Mouse (Mus musculus): Measurements from ENCODE around the gene Prom1. TPM values are rescaled to one million over a fixed set of nuclear protein-coding genes. Genes with fewer than 3 reads are reported as not detected.
"Not testable (repeated sequence)": the region's sequence is repeated elsewhere in the genome, so short reads cannot be mapped to it uniquely, and the experiment has no call there.

Prom1 gene
- total RNA-seq (2021), result 2.3 and 2.4 TPM in 2 replicates
- long read RNA-seq, partial matches to known transcripts, result 1 of 4 reads
- long read RNA-seq, other reads (novel, unspliced or antisense), result 1 of 4 reads

DNA sequence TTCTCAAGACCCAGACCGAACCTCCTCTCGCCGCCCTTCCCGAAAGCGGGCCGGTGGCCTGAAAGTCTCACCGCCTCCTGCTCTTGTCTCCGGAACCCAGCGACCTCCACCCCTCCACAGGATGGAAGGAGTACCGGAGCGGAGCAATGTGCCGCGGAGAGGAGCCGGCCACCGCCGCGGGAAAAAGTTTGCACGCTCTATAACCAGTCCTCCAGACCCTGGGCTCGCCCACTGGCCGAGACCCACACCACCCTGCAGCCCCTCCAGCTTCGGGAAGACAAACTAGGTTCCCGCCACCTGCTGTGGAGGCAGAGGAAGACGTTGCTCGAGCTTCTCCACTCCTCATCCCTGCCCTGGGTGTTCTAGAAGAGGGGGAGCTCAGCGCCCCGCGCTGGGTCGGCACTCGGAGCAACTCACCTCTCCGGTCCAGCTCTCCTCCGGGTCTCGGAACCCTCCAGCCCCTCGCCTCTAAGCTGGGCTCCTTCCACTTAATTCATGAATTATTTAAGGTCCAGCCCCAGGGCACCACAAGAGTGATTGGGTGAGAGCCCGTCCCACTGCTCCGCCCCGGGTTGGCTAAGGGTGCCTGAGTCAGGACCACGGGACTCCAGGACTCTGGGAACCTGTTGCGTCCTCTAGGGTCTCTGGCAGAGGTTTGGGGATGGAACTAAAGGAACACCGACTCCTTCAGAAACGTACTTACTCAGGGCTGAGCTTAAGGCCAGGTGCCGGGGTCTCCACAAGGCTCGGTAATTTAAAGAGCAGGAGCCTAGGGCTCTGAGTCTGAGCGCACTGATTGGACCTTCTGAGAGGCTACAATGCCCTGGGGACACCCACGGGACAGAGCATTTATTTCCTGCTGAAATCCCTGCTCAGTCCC lies at the start of gene Prom1:
Gene Prom1 (minus strand): TSS at position 802 of the 880 bp plus-strand sequence.
- peak; percentile 16 for DNase-seq

DNA sequence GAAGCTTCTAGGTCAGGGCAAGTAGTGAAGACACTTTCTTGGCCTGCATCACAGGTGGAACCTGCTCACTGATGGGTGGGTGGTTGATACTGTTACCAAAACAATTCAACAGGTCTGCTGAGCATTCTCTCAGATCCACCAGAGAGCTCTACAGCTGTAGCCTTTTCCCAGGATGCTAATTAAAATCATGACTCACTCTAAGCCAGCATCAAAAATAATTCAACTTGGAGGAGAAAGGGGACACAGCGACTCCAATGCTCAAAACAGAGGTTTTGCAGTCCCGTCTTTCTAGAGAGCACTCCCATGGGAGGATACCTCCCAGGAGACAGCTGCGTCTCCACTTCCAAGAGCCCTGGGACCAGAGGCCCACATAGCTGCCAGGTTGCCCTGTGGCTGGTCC lies 45.9 kb upstream of the Prom1 start:
- DNase-seq, result no peak

DNA sequence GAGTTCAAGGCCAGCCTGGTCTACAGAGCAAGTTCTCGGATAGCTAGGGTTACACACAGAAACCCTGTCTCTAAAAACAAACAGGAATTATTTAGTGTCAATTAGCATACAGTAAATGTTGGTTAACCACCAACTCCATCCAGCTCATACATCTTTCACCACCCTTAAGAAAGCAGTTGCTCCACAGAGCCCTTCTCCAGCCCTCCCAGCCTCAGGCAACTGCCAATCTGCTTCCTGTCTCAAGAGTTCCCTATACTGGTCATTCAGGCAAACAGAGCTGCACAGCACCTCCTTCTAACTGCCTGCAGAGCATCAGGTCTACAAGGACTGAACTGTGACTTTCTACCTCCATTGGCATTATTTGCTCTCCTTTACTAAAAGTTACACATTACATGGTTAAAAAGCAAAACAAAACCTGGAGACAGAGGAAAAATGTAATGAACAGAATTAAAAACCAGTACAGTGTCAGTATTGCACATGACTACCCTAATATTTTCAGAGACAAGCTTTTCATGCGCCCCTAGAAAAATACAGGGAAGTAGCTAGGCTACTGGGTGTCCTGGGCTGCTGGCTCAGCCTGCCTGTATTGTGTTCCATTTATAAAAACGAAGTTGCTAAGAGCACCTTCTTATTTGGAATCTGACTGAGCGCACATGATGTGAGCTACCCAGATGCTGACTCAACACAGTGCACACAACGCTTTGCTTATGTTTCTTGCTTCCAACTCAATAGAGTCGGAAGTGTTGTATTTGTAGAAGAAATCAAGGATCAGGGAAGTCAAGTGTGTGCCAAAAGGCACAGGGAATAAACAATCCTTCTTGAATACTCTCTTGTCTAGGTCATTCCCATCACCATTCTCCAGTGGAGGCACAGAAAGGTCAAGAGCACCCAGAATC lies 44.9 kb upstream of the Prom1 start:
- DNase-seq, result no peak

DNA sequence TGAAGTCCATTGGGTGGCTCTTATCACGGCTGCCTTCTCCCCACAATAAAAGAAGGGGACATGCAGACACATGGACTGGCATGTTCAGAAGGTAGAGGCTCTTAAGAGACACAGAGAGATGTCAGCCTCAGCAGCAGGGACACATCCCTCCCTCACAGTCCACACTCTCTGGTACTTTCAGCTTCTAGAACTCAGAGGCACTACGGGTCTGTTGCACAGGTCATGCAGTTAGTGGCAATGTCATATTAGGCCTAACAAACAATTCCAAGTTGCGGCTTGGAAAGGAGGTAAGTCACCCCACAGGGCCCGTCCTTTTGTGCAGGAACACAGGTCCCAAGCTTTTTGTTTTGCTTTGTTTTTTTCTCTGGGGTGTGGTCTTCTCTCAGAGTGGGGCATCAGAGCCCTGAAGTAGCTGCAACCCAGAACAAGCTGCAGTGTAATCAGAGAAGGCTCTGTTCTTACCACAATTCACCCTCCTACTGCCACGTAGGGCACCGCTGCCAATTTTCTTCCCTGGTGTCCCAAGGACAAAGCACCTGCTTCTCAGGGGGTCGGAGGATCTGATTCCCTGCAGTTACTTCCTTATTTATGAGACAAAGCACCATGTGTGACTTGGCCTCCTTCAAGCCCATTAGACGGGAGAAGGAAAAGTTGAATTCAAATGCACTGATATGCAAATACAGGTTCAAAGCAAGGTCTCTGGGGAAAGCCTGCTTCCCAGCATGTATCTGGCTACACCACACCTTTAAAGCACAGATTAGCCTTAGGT lies 41.8 kb upstream of the Prom1 start:
- DNase-seq, result no peak

DNA sequence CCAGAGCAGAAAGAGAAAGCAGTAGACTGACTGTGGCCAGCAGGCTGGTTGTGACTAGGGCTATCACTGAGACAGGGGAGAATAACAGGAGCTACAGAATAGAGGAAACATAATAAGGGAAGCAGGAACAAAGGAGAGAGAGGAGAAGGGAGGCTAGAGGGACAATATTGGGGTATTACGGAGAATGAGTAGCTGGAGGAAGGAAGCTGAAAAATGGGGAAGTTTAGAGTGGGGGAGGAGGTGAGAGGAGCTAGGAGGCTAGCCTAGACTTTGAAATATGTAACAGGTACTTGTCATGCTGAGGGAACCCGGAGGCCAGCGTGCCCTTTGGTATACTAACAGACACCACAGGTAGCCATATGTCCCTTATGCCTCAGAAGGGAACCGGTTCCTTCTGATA lies 25.7 kb upstream of the Prom1 start:
- DNase-seq, result no peak

DNA sequence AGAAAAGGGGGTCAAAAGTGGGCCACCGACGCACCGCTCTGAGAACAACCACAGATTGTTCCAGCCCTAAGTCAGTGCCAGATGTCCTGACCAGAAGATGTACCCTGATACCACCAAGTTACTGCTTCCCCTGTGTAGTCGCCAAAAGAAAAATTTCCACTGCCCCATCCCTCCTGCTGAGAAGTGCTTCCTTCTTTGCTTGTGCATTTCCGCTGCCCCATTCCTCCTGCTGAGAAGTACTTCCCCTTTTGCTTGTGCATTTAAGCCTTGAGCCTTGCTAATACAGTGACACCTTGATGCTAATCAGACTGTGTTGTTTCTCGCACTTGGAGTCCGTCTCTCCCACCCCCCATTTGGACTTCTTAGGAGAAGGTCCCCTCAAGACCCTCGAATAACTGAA lies 24.7 kb upstream of the Prom1 start:
- not testable (repeated sequence) for DNase-seq

DNA sequence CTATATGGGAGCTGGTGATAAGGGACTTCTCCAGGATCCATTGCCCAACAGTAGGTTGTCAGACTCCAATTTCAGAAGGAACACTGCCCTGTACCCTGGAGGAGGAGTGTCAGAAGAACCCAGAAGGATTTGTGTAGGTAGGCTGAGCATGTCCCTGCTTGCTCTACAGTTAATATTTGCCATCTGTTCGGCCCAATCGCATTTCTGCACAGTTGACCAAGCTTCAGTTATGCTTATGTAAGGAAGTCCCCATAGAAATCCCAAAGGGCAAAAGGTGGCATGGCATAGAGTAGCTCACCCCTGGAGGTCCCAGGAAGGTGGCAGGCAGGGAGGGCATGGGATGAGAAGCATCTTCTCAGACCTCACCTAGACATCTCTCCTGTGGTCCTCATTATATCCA lies 19.6 kb upstream of the Prom1 start:
- no peak for DNase-seq

DNA sequence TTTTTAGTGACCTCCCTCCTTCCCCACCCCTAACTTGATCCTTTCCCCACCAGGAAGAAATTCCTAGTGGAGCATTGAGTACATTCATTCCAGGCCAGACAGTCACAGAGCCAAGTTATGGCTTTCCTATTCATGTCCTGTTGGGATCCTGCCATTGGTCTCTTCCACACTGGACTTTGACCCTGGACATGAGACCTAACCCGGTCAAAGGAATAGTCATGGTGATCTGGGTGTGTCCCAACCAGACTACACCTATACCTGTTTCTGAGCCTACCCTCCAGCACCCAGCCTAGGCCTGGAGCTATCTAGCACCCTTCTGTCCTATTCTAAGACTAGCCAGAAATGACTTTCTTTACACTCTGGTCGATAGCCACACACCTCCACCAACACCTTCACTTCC lies 11.3 kb upstream of the Prom1 start:
- DNase-seq, result no peak

DNA sequence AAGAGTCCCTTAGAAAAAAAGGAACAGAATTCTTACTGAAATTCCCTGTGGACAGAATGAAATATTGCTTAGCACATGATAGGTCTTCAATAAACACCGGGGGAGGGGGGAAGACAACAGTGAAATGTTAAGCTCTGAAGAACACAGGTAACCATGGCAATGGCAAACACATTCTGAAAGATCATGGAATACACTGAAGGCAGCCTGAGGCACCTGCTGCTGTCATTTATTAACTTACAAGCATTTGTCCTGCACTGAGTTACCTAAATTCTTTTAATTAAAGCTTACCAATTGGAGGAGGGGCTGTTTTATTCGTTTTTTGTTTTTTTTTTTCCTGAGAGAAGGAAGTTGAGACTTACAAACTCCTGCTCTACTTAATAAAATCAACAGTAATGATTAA lies 7.3 kb upstream of the Prom1 start:
- DNase-seq, result no peak

DNA sequence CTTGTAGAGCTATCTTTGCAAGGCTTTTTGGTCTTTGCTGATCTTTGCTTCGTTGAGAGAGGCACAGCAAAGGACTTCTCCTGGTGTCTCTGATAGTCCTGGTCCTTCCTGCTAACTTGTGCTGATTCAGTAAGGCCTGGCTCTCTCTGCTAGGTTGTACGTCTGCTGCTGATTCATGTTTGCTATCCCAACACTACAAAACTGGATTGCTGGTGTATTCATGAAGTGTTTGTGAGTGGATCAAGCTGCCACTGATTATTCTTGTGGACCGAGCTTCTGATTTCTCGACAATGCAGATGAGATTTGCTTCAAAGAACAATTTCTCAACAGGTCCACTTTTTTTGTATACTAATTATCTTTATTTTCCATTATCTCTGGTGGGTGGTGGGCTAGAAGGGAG lies 6.3 kb upstream of the Prom1 start:
- no peak for DNase-seq

DNA sequence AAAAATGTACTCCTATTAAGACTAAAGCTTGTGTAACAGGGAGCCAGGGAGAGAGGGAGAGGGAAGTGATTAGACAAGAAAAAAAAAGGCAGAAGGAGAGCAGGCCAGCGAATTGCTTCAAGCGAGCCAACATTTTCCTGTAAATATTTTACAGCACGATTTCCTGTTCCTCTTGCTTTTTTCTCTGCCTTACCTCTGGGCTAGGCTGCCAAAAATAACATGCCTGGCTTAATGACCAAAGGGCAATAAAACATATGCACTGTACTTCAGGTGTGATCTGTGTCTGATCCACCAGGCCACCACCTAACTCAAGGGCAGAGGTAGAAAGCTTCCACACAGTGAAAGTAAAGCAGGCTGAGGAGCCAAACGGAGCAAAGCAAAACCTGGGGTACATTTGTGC lies 3.4 kb upstream of the Prom1 start:
- no peak for DNase-seq

DNA sequence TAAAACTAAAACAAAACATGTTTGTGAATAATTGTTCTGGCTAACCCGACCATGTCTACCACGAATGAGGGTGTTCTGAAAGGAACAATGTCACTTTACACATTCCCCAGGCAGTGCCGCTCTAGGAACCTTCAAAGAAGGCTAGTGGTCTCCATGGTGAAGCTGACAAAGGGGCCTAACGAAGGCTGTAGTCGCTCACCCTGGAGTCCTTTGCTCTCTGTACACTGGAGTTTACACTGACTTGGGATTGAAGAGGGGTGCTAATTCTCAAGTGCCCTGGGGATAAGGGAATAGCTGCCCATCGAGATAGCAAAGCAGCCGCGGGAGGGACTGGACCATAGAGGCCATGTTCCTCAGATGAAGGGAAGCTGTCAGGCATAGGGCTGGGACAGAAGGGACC lies 2.9 kb upstream of the Prom1 start:
- DNase-seq, result no peak

DNA sequence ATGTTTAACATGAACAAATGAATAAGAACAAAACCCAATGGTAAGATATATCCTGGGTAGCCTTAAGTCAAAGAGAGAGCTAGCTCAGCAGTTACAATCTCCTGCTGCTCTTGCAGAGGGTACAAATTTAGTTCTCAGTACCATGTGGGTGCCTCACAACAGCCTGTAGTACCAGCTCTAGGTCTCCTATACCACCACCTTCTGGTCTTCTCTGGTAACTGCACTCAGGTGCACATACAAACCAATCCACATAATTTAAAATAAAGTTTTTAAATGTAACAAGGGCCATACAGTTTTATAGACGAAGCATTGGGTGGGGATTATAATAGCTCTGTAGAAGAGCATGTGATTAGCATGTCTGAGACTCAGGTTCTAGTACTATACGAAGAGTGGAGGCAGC lies 2.3 kb upstream of the Prom1 start:
- no peak for DNase-seq

DNA sequence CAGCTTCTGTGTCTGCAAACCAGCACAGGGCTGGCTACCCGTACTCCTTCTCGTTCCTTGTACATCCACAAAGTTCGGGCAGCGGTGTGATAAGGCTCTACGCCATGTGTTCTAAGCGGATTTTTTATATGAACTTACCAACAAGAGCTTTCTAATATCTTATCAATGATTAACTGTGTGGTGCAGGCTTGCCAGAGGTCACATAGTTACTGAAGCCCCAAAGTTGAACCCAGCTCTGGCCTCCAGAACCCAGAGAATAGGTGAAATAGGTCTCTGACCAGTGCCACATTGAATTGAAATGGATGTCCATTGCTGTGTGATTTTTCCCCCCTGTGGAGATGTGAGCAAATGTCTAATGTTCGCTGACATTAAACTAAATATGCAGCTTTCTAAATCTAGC lies 1.3 kb upstream of the Prom1 start:
- no peak for DNase-seq

DNA sequence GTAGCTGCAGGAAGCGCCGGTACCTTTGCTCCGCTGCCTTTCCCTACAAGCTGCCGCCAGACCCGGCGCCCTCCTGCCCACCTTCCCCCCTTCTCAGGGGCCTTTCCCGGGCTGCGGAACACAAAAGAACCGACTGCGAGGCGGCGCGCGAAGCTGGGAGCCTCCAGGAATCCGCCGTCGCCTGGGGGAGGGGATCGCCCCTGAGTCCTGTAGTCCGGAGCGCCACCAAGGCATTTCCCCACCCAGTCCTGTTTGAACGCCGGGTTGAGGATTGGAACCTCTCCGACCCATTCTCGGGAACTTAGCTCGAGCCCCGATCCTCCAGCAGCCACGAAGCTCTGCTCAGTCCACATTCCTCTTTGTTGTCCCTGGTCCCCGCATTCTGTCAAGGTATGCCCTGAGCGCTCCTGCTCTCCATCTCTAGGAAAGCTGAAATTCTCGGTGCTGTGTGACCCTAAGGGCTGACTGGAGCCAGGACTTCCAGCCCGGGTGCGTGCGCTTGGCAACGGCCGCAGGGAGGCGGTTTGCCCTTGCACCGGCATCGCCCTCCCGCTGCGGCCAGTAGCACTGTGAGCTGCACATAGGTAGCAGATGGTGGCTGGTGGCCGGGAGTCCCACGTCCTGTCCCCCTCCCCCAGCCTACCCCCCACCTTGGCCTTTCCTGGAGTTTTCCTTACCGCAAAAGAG lies 1.1 kb downstream of the Prom1 start:
- DNase-seq, result peak; percentile 53

DNA sequence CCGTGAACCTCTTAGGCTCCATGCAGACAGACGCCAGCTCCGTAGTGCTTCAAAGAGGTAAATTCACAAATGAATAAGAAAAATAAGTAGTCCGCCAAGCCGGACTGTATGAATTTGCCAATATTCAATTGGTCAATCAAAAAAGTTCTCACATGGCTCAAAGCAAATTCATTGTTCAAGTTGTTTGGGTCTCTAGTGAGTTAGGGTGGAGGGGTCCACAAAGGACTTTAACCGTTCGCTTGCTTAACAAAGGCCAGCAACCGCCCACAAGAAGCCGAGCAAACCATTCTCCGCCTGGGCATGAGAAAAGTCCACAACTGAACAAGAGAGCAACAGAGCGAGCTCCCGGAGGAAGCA lies 1.7 kb downstream of the Prom1 start:
- DNase-seq, result no peak

DNA sequence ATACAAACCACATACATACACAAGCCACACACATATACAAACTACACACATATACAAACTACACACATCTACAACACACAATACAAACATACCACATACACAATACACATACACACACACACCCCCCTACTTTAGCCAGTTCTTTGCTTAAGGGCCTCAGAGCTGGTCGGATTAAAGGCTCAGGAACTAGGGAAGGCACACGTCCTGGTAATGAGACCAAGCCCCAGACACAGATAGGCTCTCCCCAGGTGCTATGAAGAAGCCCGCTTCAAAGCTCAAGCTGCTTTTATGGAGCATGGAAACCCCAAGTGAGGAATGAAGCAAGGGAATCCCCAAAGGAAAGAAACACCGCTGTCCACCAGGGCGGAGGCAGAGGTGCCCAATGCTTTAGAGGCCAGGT lies 4.8 kb downstream of the Prom1 start:
- DNase-seq, result no peak

DNA sequence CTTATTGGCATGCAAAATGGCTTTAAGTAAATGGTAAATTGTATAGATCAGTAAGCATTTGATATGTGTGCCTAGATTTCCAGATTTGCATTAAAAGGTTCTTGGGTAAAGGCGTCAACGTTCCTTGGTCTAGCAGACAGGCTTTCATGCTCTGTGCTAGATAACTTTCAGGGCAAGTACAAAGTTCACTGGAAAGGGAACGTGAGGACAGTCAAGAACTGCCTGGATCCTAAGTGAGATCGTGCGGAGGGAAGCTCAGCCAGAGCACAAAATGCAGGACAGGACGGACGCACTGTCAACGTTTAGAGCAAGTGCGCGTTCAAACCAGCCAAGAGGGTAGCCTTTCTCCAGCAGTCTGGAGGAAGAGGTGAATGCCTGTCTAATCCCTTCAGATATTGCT lies 5.7 kb downstream of the Prom1 start:
- DNase-seq, result no peak

DNA sequence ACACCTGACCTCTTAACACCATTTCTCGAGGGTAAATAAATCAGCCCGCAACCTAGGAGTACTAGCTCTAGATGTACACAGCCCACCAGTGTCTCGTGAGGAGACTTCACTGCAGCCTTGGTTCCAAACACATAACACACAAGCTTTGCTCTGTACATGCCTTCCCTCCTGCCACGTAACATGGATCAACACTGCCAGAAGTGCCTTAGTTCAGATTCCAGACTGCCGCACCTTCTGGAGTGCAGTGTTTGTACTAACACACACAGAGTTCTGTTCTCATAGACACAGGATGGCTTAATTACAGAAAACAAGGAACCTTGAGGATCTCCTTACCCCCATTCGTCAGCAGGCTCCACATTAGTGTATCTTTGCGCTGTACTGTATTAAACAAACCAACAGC lies 6.1 kb downstream of the Prom1 start:
- no peak for DNase-seq

DNA sequence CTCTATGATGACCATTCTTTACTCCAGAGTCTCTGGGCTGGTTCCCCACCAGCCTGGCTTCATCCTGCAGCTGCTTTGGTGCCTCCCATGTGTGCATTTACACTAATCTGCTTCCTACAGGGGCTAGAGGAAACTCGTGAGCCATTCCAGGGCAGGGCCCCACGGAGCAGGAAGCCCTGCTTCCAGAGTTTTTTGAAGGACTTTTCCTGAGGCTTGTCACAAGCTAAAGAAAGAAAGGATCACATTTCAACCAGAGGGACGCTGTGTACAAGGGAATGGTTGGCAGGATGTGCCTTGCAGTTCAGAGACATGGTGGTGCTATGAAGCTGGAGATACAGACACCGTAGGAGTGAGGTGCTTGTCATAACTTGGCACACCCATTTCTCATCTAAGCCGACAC lies 14.8 kb downstream of the Prom1 start:
- DNase-seq, result no peak

DNA sequence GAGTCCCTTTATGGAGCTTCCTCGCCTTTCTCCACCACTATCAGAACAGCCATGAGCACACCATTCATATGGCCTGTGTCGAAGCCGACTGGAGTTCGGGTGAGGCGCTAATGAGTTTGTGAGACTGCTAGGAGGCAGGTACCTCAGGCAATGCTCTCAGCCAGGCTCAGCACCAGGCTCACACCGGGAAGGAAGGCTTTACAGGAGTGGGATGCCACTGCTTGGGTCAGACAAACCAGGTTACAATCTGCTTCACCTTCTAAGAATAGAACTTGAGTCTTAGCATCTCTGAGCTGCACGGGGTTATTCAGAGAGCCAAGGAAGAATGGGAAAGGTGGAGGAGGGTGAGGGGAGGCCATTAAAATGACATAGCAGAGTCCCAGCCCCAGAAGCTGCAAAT lies 16.0 kb downstream of the Prom1 start:
- DNase-seq, result no peak

DNA sequence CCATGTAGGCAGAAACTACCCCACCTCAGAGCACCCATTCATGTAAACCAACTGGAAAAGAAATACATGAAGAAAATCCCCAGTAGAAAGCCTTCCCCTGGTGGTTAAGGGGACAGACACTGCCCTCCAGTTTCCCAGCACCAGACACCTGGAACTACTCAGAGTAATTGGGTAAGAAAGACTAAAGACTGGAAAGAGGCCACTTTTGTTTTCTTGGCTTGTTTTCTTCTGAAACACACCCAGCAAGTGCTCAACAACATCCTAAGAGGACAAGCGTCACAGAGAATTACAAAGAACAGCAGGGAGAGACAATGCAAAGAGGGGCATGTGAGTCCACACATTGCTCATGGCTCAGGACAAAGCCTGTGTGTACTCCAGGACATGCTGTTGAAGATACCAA lies 20.7 kb downstream of the Prom1 start:
- no peak for DNase-seq

Measured in adrenal gland, postnatal 25 days (tissue).